Mouse (Mus musculus): ENCODE results near the gene Hist2h3c1.

DNA sequence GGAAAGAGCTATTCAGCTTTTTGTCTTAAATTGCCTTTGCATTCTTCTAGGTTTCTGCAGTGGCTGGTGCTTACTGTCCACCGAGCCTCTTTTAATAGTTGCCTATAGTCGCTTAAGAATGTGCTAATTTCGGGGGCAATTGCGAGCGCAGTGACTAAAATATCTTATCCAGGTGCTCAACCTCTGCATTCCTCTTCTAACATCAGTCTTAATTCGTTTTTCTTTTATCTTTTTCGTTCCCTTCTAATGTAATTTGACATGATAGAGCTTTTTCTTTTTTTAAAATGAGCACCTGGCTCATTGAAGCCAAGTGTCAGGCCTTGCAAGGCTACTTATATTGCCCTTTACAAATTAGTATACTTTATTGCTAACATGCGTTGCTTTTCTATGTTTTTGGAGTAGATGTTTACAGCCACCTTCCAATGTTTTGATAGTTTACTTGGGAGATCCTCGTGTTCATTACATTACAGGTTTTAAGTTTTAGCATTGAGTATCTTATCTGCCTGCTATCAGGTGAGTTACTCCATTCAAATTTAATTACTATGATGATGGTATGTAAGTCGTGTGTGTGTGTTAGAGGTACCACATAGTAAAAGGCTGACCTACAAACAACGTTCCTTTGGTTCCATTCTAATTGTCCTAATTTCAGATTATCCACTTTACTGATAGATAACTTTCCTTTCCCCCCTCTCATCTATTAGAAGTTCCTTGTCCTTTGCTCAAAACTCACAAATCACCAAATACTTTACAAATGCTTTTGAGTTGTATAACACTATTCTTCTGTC lies 1.1 kb downstream of the Hist2h3c1 start:
- TF ChIP-seq ZNF384 (IDR thresholded peaks at IDR 0.05; ENCODE audit: low read depth, low read length) (no peak), HCFC1 (IDR thresholded peaks at IDR 0.05; ENCODE audit: borderline replicate concordance, insufficient read depth, low read length) (no peak)
